Comparison of ENCODE assay signal across 14 mouse cellular contexts in genomic region chr19:47900012-47900411, GRCm38 (mm10). TPM values are rescaled to one million over a fixed set of nuclear protein-coding genes. Genes with fewer than 3 reads are reported as not detected.
DNase-seq lines count a peak whose midpoint lies in the region; ATAC-seq and TF ChIP-seq lines count a peak whose summit lies in the region.
"Had no signal": no experiment of that assay in that cellular context is flagged by ENCODE, and none has a peak within 500 bp of the region (broad histone marks: within the 10 kb centered on the region; RNA-seq: fewer than 3 reads in every experiment).

No protein-coding gene starts in this region.

- no peaks in the 10 kb centered on the region for H3K9me3 ChIP-seq in midbrain, postnatal 0 days (ENCODE audit: low read length)
- H3K9me3 ChIP-seq in midbrain, embryonic 15.5 days = no peaks in the 10 kb centered on the region
- H3K9me3 ChIP-seq: hindbrain, embryonic 15.5 days; stomach, embryonic 15.5 days had no signal

- no peak for ATAC-seq in midbrain, postnatal 0 days (ENCODE audit: low FRiP score)
- ATAC-seq in midbrain, embryonic 15.5 days (replicated peaks) = no peak

- WGBS in heart, adult 2 months = 69% methylated on average over 6 of the region's 6 CpGs
- 68% methylated on average over 6 of the region's 6 CpGs for WGBS in midbrain, postnatal 0 days
- 67% methylated on average over 6 of the region's 6 CpGs for WGBS in midbrain, embryonic 15.5 days

- H3K4me2 ChIP-seq in midbrain, postnatal 0 days (ENCODE audit: low read depth, low read length, poor library complexity, severe bottlenecking) = no peak overlapping the region
- no peak overlapping the region for H3K4me2 ChIP-seq in midbrain, embryonic 15.5 days
- H3K4me2 ChIP-seq: hindbrain, embryonic 15.5 days; stomach, embryonic 15.5 days had no signal

- intact Hi-C loops in heart, adult 2 months (cut with DNase I) = no loop called here

- no peaks in the 10 kb centered on the region for H3K36me3 ChIP-seq in heart, adult 2 months (ENCODE audit: control insufficient read depth, insufficient read depth, low read length)
- no peaks in the 10 kb centered on the region for H3K36me3 ChIP-seq in midbrain, postnatal 0 days (ENCODE audit: insufficient read depth, low read length)
- peaks cover 5% of the 10 kb centered on the region; the same call in 1 of the 2 replicates for H3K36me3 ChIP-seq in midbrain, embryonic 15.5 days (replicated peaks)
- H3K36me3 ChIP-seq: hindbrain, embryonic 15.5 days had no signal

- TF ChIP-seq EP300 in heart, adult 2 months (IDR thresholded peaks at IDR 0.05; ENCODE audit: insufficient read depth, low read depth, low read length) = no peak

- H3K79me2 ChIP-seq in heart, adult 2 months (replicated peaks; ENCODE audit: control insufficient read depth, insufficient read depth, low read length) = no peaks in the 10 kb centered on the region

- no peak overlapping the region for H3K4me3 ChIP-seq in heart, adult 2 months
- no peak overlapping the region for H3K4me3 ChIP-seq in midbrain, postnatal 0 days (ENCODE audit: low read depth, low read length)
- H3K4me3 ChIP-seq in midbrain, embryonic 15.5 days = no peak overlapping the region
- H3K4me3 ChIP-seq: hindbrain, embryonic 15.5 days; stomach, embryonic 15.5 days had no signal

- no peak overlapping the region for H3K9ac ChIP-seq in heart, adult 2 months (ENCODE audit: low read depth, low read length)
- no peak overlapping the region for H3K9ac ChIP-seq in midbrain, postnatal 0 days (replicated peaks; ENCODE audit: low read length, poor library complexity, severe bottlenecking)
- no peak overlapping the region for H3K9ac ChIP-seq in midbrain, embryonic 15.5 days
- H3K9ac ChIP-seq: hindbrain, embryonic 15.5 days; stomach, embryonic 15.5 days had no signal

- no peak overlapping the region for H3K27ac ChIP-seq in heart, adult 2 months
- no peak overlapping the region for H3K27ac ChIP-seq in midbrain, postnatal 0 days (ENCODE audit: low read depth, low read length)
- H3K27ac ChIP-seq in midbrain, embryonic 15.5 days = no peak overlapping the region
- H3K27ac ChIP-seq: hindbrain, embryonic 15.5 days; stomach, embryonic 15.5 days had no signal

- peaks cover 18% of the 10 kb centered on the region for H3K4me1 ChIP-seq in heart, adult 2 months (ENCODE audit: control insufficient read depth, insufficient read depth, low read length)
- no peaks in the 10 kb centered on the region for H3K4me1 ChIP-seq in midbrain, postnatal 0 days (ENCODE audit: insufficient read depth, low read length)
- no peaks in the 10 kb centered on the region; the same call in 1 of the 2 replicates for H3K4me1 ChIP-seq in midbrain, embryonic 15.5 days

- TF ChIP-seq CTCF in heart, adult 2 months (IDR thresholded peaks at IDR 0.05) = peak; percentile 36
- peak; percentile 43 for TF ChIP-seq CTCF in midbrain, postnatal 0 days (IDR thresholded peaks at IDR 0.05)

- no peak for DNase-seq in heart, adult 2 months
- no peak for DNase-seq in heart, adult 9 months (ENCODE audit: low spot score in 2 of 2)
- DNase-seq in midbrain, postnatal 0 days (ENCODE audit: low spot score) = no peak
- peak; percentile 45 for DNase-seq in c-Kit-positive CD71-positive TER-119-positive erythroid progenitor cells, embryonic 14.5 days (ENCODE audit: low spot score)
- peak; percentile 55 for DNase-seq in naive thymus-derived CD4-positive, alpha-beta T cell, adult 2 months (ENCODE audit: low read depth)
- no peak for DNase-seq in urinary bladder, postnatal 10 days (ENCODE audit: low spot score)
- no peak for DNase-seq in kidney, postnatal 10 days
- DNase-seq: cerebellum, postnatal 25 days; gastrocnemius, postnatal 10 days had no signal

- no peaks in the 10 kb centered on the region for H3K27me3 ChIP-seq in heart, adult 2 months (ENCODE audit: control insufficient read depth, insufficient read depth, low read length)
- no peaks in the 10 kb centered on the region for H3K27me3 ChIP-seq in midbrain, postnatal 0 days (ENCODE audit: insufficient read depth, low read length)
- H3K27me3 ChIP-seq in midbrain, embryonic 15.5 days (replicated peaks) = no peaks in the 10 kb centered on the region
- H3K27me3 ChIP-seq: hindbrain, embryonic 15.5 days; stomach, embryonic 15.5 days had no signal

- no peak for TF ChIP-seq POLR2A in heart, adult 2 months (IDR thresholded peaks at IDR 0.05; ENCODE audit: insufficient read depth, low read depth, low read length)

RNA-seq across cellular contexts. Expression of gene Cfap43, which starts 19.1 kb away (rescaled TPM):
- total RNA-seq in heart, adult 2 months (2021) = not detected
- polyA plus RNA-seq in heart, adult 2 months (2012; rRNA removed) = 0.26 and 0.86 TPM in 2 replicates
- total RNA-seq in midbrain, postnatal 0 days (2014; rRNA removed) = 0.66 and 4.2 TPM in 2 replicates
- polyA plus RNA-seq in midbrain, postnatal 0 days (2015; fragmentation: Nextera tagmentation; extraction: Ambion mirVana) = 0.82 and 2.6 TPM in 2 replicates
- polyA plus RNA-seq in midbrain, embryonic 15.5 days (2015; fragmentation: Nextera tagmentation; extraction: Ambion mirVana) = 1.5 and 1.8 TPM in 2 replicates
- total RNA-seq: gastrocnemius, postnatal 10 days had no signal
- polyA plus RNA-seq: large intestine, adult 2 months had no signal

RNA-seq across cellular contexts. Expression of gene Itprip, which starts 19.1 kb away (rescaled TPM):
- total RNA-seq in heart, adult 2 months (2021) = 10 to 100 TPM in 1 of 2 experiments, 1 to 10 TPM in 1; 8.5 to 11.7 TPM
- 8.1 and 8.6 TPM in 2 replicates for polyA plus RNA-seq in heart, adult 2 months (2012; rRNA removed)
- 2.7 and 3.5 TPM in 2 replicates for total RNA-seq in midbrain, postnatal 0 days (2014; rRNA removed)
- polyA plus RNA-seq in midbrain, postnatal 0 days (2015; fragmentation: Nextera tagmentation; extraction: Ambion mirVana) = 1.4 and 1.5 TPM in 2 replicates
- 5.1 and 5.7 TPM in 2 replicates for polyA plus RNA-seq in midbrain, embryonic 15.5 days (2015; fragmentation: Nextera tagmentation; extraction: Ambion mirVana)

RNA-seq across cellular contexts. Expression of gene Gsto2, which starts 34.7 kb away (rescaled TPM):
- 1 to 10 TPM; 2.6 to 2.7 TPM for total RNA-seq in heart, adult 2 months (2021)
- 1.4 and 1.6 TPM in 2 replicates for polyA plus RNA-seq in heart, adult 2 months (2012; rRNA removed)
- total RNA-seq in midbrain, postnatal 0 days (2014; rRNA removed) = 0.16 and 0.66 TPM in 2 replicates
- 1.1 TPM in 2 replicates for polyA plus RNA-seq in midbrain, postnatal 0 days (2015; fragmentation: Nextera tagmentation; extraction: Ambion mirVana)
- 0.74 and 1.4 TPM in 2 replicates for polyA plus RNA-seq in midbrain, embryonic 15.5 days (2015; fragmentation: Nextera tagmentation; extraction: Ambion mirVana)
- total RNA-seq: megakaryocyte, adult 5-6 weeks had no signal

RNA-seq across cellular contexts. Expression of gene Cfap58, which starts 37.5 kb away (rescaled TPM):
- 1 to 10 TPM; 1.9 to 2.1 TPM for total RNA-seq in heart, adult 2 months (2021)
- 0.02 TPM in 1 of 2 replicates, not detected in the other for polyA plus RNA-seq in heart, adult 2 months (2012; rRNA removed)
- 0.38 and 1.2 TPM in 2 replicates for total RNA-seq in midbrain, postnatal 0 days (2014; rRNA removed)
- polyA plus RNA-seq in midbrain, postnatal 0 days (2015; fragmentation: Nextera tagmentation; extraction: Ambion mirVana) = 0.54 and 0.91 TPM in 2 replicates
- polyA plus RNA-seq in midbrain, embryonic 15.5 days (2015; fragmentation: Nextera tagmentation; extraction: Ambion mirVana) = 0.41 and 0.65 TPM in 2 replicates
- total RNA-seq: gastrocnemius, postnatal 10 days; megakaryocyte, adult 5-6 weeks had no signal
- polyA plus RNA-seq: large intestine, adult 2 months; stomach, embryonic 15.5 days had no signal

RNA-seq across cellular contexts. Expression of gene Gsto1, which starts 45.2 kb away (rescaled TPM):
- total RNA-seq in heart, adult 2 months (2021) = 100 to 1,000 TPM; 148 to 191 TPM
- polyA plus RNA-seq in heart, adult 2 months (2012; rRNA removed) = 152 and 158 TPM in 2 replicates
- 95.4 and 142 TPM in 2 replicates for total RNA-seq in midbrain, postnatal 0 days (2014; rRNA removed)
- polyA plus RNA-seq in midbrain, postnatal 0 days (2015; fragmentation: Nextera tagmentation; extraction: Ambion mirVana) = 148 and 152 TPM in 2 replicates
- polyA plus RNA-seq in midbrain, embryonic 15.5 days (2015; fragmentation: Nextera tagmentation; extraction: Ambion mirVana) = 136 and 139 TPM in 2 replicates

Comparison
In these comparisons a context has a peak if more than half of its experiments do, and no peak if none do; other contexts are left out.
1. DNase-seq: peak in c-Kit-positive CD71-positive TER-119-positive erythroid progenitor cells, embryonic 14.5 days (single experiment) and naive thymus-derived CD4-positive, alpha-beta T cell, adult 2 months (single experiment); none in heart, adult 2 months (0 of 2), heart, adult 9 months (0 of 2), midbrain, postnatal 0 days (single experiment), urinary bladder, postnatal 10 days (single experiment) and kidney, postnatal 10 days (single experiment).